Mouse (Mus musculus) E14TG2a.4 (cell line): ENCODE data around the gene Capn11.

ENCODE experiments used
- H3K27me3 ChIP-seq: 2 replicates; pipeline ENCODE4 v1.6.1; 2014; ENCODE audit warnings: low read length, control low read depth; ENCODE audit not compliant: insufficient read depth
- H3K36me3 ChIP-seq: 2 replicates; pipeline ENCODE4 v1.6.1; 2014; ENCODE audit warnings: low read length, control low read depth; ENCODE audit not compliant: insufficient read depth
- H3K4me1 ChIP-seq: replicated peaks from 2 replicates; pipeline ENCODE4 v1.6.1; 2014; ENCODE audit warnings: low read depth, low read length, control low read depth
- H3K4me3 ChIP-seq: replicated peaks from 2 replicates; pipeline ENCODE4 v1.5.1; 2014; ENCODE audit warnings: mild to moderate bottlenecking, low read length
- H3K9me3 ChIP-seq: 2 replicates; pipeline ENCODE4 v1.6.1; 2014; ENCODE audit warnings: low read length, control low read depth
- CTCF ChIP-seq: conservative IDR thresholded peaks from 2 replicates; pipeline ENCODE4 v1.5.1; 2014; ENCODE audit warnings: low read length
- NANOG ChIP-seq: IDR thresholded peaks from 2 replicates; pipeline ENCODE4 v1.6.1; 2014; ENCODE audit warnings: borderline replicate concordance, low read length, mixed read lengths
- POU5F1 ChIP-seq: IDR thresholded peaks from 2 replicates; pipeline ENCODE4 v1.6.1; 2014; ENCODE audit warnings: low read length, borderline replicate concordance

Gene Capn11

DNA sequence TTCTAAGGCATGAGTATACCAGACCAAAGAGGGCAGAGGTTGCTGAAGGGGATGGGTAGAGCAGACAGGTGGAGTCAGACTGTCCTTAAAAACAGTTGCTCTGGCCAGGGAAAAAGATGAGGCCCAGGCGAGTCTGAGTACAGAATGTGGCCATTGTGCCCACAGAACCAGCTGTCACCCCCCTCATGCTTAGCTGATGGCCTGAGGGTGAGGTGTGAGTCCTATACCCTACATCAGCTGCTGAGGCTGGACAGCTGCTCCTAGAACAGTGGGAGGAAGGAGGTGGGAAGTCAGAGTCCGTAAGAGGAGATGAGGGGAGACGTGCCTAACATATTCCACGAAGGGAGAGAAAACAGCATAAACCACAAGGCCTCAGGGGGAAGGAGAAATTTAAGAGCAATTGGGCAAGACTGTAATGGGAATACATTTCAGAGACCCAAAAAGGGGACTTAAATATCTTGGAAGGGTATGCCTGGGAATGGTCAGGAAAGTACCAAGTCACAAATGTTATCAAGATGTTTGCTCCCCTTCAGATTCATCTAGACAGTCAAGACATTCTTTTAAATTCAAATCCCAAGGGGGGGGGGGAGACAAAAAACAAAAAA is 43.0 kb downstream of the Capn11 start:
- H3K4me3 ChIP-seq = peak overlapping the region; percentile 30; the same call in 1 of the 2 replicates
- peaks cover 95% of the 10 kb centered on the region for H3K4me1 ChIP-seq
- no peaks in the 10 kb centered on the region for H3K9me3 ChIP-seq
- H3K36me3 ChIP-seq = no peaks in the 10 kb centered on the region
- TF ChIP-seq POU5F1 (no peak), CTCF (no peak), NANOG (no peak)
- H3K27me3 ChIP-seq = no peaks in the 10 kb centered on the region

DNA sequence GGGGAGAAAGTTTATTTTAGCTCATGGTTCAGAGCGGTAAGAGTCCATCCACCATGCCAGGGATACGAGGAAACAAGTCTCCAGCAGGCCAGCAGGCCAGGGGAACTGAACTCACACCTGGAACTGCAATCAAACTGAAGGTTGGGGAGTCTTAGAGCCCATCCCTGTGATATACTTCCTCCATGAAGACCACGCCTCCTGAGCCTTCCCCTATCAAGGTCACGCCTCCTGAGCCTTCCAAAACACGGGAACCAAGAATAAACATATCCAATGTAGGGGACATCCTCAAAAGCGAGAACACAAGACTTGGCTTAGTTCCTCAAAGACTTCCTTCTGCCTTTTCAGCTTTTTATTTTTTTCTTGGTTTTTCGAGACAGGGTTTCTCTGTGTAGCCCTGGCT is 46.2 kb downstream of the Capn11 start:
- H3K4me1 ChIP-seq = peaks cover 95% of the 10 kb centered on the region
- TF ChIP-seq CTCF = no peak
- no peak for TF ChIP-seq POU5F1
- no peak for TF ChIP-seq NANOG
- no peaks in the 10 kb centered on the region for H3K27me3 ChIP-seq
- no peaks in the 10 kb centered on the region for H3K36me3 ChIP-seq
- H3K4me3 ChIP-seq = 0 out of 2 replicates have a peak overlapping the region, but pooled peaks have one; percentile 0
- H3K9me3 ChIP-seq = no peaks in the 10 kb centered on the region

DNA sequence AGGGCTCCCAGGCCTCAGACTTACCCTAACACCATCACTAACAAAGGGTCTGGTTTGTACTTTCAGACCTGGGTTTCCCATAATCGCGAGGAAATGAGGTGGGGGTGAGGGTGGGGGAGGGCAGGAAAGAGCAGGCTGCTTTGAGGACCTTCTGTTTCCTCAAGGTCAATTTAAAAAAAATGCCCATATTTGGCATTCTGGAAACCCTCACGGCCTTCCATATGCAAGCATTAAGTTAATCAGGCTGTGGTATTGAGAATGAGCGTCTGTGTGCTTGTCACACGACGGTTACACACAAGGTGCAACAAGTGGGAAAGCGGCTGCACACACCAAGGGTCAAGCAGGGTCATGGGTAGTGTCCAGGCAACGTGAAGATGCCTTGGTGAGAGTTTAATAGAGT is 47.1 kb downstream of the Capn11 start:
- Histone ChIP-seq H3K9me3 (no peaks in the 10 kb centered on the region), H3K36me3 (no peaks in the 10 kb centered on the region), H3K4me3 (no peak overlapping the region; the same call in 1 of the 2 replicates), H3K4me1 (peaks cover 92% of the 10 kb centered on the region), H3K27me3 (no peaks in the 10 kb centered on the region)
- TF ChIP-seq CTCF (no peak), POU5F1 (no peak), NANOG (no peak)

DNA sequence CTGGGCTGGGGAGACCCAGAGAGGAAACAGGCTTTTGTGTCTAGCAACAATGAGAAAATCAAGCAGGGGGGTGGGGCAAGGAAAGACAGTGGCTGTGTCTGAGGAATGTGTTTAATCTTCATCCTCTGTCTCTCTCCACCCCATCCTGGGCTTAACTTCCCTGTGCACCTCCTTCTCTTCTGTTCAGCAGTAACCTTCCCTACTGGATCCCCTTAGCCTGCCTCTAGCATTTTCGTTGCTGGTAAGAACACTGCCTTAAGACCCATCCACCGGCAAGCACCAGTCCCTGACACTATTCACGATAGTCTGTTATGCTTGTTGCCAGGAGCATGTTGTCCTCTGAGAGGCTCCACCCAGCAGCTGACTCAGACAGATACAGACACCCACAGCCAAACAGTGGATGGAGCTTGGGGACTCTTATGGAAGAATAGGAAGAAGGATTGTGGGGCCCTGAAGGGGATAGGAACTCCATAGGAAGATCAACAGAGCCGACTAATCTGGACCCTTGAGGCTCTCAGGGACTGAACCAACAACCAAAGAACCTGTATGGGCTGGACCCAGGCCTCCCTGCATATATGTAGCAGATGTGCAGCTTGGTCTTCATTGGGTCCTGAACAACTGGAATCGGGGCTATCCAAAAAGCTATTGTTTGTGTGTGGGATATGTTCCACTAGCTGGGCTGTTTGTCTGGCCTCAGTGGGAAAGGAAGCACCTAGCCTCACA is 48.8 kb downstream of the Capn11 start:
- H3K9me3 ChIP-seq = no peaks in the 10 kb centered on the region
- peak overlapping the region; percentile 46 for H3K4me3 ChIP-seq
- H3K36me3 ChIP-seq = no peaks in the 10 kb centered on the region
- TF ChIP-seq POU5F1 (no peak), NANOG (no peak), CTCF (no peak)
- H3K27me3 ChIP-seq = no peaks in the 10 kb centered on the region
- peaks cover 91% of the 10 kb centered on the region for H3K4me1 ChIP-seq

DNA sequence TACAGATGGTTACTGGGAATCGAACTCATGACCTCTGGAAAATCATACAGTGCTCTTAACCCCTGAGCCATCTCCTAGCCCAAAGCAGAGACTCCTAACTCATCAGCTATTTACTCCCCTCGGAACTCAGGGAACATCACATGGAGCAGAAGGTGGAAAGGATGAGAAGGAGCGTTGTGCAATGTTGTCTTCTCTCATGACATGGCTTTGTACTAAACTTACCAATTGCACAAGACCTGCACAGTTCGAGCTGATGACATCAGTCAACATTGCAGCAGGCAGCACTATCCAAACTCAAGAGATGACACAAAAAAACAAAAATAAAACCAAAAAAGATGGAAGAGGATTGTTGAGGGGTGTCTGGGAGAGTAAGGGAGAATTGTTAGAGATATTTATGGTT is 50.7 kb downstream of the Capn11 start:
- Histone ChIP-seq H3K4me3 (no peak overlapping the region), H3K27me3 (no peaks in the 10 kb centered on the region), H3K4me1 (peaks cover 94% of the 10 kb centered on the region), H3K36me3 (no peaks in the 10 kb centered on the region), H3K9me3 (no peaks in the 10 kb centered on the region)
- TF ChIP-seq NANOG = no peak
- no peak for TF ChIP-seq CTCF
- no peak for TF ChIP-seq POU5F1

DNA sequence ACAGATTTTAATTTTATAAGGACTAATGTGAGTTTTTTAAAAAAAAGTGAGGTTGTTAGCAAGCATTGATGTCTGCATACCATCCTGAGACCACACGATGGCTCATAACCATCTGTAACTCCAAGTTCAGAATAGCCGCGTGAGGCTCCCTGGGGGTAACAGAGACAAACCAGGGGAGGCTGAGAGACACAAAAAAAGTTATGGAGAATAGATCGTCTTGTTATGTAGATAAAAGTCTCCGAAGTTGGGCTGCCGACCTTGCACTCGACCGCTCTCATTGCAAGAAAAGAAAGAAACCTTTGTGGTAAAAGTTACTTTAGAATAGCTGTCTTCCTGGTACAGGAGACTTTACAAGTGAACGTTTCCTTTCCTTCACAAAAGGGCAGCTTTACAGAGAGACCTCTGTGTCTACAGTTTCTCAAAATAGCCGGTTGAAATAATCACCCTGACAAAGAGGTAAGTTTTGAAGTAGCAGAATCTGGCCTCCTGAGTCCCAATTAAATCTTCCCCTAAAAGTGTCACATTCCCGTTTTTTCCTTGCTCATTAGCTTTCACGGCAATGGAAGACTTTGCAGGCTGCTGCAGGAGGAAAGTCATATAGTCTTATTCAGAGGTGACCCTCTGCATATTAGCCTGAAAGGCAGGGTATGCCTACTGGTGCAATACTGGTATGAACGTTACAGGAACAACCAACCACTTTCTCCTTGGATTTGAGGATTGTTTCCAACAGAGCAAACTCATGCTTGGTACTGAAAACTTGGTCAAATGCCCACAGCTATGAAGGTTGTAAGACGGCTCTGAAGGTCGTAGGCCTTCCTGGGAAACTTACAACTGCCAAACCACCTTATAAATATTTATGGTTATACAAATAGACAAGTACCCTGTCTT is 51.9 kb downstream of the Capn11 start:
- H3K9me3 ChIP-seq = no peaks in the 10 kb centered on the region
- peak; percentile 97 for TF ChIP-seq NANOG
- no peak for TF ChIP-seq CTCF
- H3K36me3 ChIP-seq = no peaks in the 10 kb centered on the region
- peaks cover 93% of the 10 kb centered on the region for H3K4me1 ChIP-seq
- H3K27me3 ChIP-seq = no peaks in the 10 kb centered on the region
- H3K4me3 ChIP-seq = no peak overlapping the region

DNA sequence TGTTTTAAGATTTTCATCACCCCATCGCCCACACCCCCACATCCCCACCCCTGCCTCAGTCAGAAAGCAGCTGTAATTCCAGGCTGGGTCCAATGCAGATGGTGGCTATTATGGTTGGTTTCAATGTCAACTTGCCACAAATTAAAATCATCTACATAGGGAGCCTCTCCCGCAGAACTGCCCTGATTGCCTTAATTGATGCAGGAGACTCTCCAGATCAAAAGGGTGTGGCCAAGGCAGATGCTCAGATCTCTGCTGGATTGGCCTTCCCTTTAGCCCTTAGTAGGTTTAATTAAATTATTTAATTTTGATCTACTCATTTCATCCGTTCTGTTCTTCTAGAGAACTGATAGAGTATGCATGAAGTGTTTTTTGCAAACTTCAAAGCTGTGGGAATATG is 56.1 kb downstream of the Capn11 start:
- H3K9me3 ChIP-seq = no peaks in the 10 kb centered on the region
- TF ChIP-seq POU5F1 = no peak
- TF ChIP-seq NANOG = no peak
- peak overlapping the region; percentile 93 for H3K4me3 ChIP-seq
- H3K27me3 ChIP-seq = no peaks in the 10 kb centered on the region
- peaks cover 22% of the 10 kb centered on the region for H3K36me3 ChIP-seq
- H3K4me1 ChIP-seq = peaks cover 83% of the 10 kb centered on the region

DNA sequence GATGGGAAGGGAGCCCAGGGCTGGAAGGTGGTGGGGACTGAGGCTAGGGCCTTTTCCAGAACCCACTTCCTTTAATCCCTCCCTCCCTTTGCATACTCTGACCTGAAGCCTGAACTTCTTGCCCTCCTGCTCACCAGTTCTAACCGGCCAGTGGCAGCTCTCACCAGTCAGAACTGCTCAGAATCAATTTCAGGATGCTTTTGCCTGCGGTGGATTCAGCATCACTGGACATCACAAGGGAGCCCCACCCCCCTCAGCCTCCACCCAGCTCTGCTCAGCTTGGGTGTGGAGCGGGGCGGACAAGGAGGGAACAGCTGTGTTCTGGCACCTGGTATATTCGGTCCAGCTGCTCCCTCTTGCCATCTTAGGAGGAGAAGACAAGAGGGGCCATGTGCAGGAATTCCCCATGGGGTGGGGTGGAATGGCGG is 57.2 kb downstream of the Capn11 start, which contains the start of gene Mymx:
Mymx (minus strand) TSS at position 226 of the 428 bp plus-strand sequence.
- no peaks in the 10 kb centered on the region for H3K27me3 ChIP-seq
- H3K9me3 ChIP-seq = no peaks in the 10 kb centered on the region
- TF ChIP-seq CTCF (no peak), NANOG (no peak), POU5F1 (no peak)
- H3K36me3 ChIP-seq = peaks cover 24% of the 10 kb centered on the region
- peaks cover 83% of the 10 kb centered on the region for H3K4me1 ChIP-seq
- H3K4me3 ChIP-seq = peak within 1 kb of the TSS; percentile 93
